Mouse (Mus musculus): ENCODE measurements at regions not wholly inside any gene's neighbourhood (a gene's known extent, or its start where the extent isn't known, plus 50 kb on each side); places are given as distances from the start of the nearest gene placed in this dataset.

DNA sequence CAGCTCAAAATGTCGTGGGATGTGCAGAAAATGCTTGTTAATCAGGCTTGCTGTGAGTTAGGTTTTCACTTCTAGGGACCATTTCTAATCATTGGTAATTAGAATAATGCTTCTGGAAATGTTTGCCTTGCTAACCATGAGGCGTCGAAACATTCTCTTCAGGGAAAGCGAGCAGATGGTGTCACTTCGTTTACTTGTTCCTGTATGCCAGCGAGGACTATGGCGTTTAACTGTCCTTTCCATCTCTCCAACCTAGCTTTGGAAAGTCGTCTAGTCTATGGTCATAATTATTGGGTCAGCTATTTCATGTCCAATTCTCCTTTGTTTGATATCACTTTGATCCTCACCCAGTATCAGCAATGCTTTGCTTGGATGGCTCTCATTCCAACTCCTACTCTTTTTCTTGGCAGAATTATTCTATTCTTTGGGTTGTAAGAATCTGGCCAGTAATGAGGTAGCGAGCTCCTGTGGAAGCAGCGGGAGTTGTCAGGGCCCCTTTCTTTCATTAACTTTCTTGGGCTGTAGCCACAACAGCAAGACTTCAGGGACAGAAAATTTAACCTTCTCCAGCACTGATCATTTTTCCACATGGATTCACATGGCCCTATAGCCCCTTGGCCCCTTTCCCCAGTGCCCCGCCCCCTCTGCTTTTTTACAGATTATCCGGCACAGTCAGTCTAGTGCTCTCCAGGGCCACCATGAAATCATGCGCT lies 374.0 kb upstream of the Plscr5 start:
- DNase-seq (ENCODE audit: low spot score): peak; percentile 2

DNA sequence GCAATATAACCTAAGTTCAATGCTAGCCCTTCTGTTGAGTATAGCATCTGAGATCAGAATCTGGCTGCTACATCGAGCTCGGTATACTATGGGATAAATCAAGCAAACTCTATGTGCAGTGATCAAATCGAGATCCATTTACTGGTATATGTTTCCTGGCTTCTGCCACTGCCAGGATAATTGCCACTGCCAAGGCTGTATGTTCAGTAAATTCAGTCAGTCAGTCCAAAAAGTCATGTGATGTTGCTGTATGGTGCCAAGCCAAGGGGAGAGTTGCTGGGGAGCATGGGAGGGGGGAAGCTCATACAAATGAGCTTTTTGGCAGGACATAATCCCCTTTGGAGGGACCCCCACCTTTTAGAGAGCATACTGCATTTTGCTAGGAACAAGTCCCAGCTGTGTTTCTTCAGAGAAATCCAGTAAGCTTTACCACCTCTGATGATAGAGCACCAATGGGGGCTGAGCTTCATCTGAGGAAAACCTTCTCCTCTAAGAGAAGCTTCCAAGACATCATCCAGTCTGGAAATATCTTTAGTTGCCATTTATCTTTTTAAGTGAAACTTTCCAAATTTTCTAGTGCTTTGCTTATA lies 389.3 kb upstream of the Plscr5 start:
- no peak for DNase-seq (ENCODE audit: low spot score)

DNA sequence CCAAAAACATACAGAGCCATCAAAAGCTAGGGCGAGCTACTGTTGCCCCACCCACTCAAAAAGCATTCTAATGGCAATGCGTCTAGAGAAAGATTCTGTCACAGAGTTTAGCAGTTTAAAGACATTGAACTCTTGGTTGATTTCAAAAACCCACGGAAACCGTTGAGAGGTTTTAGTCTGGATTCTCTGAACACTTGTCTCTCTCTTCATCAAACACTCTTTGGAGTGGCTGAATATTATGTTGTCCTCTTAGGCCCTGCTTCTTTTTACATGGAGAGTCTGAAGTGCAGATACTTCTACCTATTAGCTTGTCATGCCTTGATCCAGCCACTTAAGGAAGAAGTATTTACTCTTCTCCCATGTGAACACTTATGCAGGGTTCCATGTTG lies 393.9 kb upstream of the Plscr5 start:
- no peak for DNase-seq (ENCODE audit: low spot score)

DNA sequence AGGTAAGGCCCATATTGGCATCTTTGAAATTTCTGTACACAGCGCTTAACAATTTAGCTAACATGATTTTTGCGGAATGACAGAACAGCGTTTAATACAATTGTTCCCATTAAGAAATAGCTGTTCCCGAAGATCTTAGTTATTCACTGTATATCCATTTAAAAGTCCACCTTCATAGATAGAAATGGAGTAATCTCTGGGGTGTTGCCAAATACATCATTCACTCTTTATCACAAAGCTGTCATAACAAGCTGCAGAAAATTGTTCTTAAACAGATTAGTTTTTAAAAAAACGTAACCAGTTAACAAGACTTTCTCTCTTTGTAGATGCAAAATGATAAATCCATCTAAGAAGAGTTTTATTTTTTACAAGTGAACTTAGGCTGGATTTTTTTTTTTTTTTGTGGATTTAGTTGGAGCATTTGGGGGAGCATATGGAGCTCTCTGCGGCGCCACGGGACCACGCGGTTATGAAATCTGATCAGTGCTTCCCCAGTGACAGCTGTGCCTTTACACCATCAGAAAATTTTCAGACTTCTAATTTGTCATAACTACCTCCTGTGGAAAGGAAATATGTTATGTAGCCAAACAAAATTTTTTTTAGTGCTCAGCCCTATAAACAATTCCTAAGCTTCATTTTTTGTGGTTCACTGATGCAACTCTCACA lies 394.4 kb upstream of the Plscr5 start:
- DNase-seq (ENCODE audit: low spot score): no peak

DNA sequence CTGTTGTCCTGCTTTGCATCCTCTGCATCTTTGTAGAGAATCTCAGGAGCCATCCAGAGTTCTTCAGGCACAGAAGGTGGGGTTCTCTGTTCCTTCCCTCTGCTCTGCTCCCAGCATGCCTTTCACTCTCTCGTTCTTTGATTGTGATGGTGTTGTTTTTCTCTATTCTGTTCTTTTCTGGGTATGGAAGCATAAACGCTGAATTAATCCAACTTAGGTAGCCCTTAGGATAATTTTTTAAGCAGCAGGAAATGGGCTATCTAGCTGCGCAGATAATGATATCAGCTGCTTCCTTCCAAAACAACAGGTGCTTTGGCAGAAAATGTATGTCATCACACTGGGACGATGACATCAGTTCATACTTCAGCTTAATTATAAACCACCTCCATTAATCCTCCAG lies 395.8 kb upstream of the Plscr5 start:
- DNase-seq (ENCODE audit: low spot score): no peak

DNA sequence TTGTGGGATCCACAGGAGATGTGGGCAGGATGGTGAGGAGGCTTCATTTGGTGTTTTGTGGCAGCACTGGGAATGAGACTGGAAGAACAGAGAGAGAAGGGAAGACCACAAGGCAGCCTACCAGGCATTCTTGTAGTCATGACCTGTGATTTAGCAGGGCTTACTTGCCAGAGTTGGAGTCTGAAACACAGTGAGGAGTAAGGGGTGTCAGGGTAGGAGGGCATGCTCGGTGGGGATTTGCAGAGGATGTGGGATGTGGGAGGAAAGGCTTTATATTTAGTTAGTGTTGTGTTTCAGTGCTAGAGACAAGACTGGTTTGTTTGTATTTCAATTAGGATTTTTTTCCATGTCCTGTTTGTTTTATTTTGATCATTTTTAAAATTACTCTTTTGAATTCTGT lies 387.3 kb upstream of the Zic1 start:
- DNase-seq (ENCODE audit: low spot score): no peak

DNA sequence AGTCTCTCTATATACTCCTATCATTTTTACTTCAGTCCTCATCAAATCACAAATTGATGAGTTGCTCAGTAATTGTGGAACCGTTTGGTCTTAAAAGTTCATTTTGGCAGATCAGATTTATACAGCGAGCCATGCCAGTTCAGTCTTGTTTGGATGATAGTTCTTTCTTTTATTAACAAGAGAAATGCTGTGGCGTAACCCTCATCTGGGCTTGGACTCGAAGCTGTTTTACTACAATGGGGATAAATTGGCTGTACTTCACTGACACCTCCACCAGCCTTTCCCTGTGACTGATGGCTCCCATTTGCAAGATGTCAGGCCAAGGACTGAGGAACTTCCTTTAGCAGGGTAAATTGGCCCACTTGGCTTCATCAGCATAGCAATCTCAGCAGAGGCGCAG lies 345.5 kb upstream of the Zic1 start:
- DNase-seq (ENCODE audit: low spot score): no peak

DNA sequence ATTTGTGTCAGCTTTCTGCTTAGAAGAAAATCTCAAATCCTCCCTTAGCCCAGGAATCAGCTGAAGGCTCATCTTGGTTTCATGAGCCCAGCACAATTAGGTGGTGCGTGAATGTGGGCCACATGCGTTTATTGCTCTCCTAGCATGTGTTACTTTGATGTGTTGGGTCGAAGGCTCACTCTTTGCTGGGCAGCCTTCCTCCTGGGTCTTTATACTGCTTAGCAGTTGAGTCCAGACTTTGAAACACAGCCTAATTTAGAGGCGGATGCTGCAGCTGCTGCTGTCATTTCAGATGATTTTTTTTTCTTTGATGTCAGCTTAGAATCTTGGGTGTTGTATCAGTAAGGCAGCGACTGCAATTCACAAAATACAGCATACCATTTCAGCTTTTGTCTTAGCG lies 315.2 kb upstream of the Zic1 start:
- no peak for DNase-seq (ENCODE audit: low spot score)

DNA sequence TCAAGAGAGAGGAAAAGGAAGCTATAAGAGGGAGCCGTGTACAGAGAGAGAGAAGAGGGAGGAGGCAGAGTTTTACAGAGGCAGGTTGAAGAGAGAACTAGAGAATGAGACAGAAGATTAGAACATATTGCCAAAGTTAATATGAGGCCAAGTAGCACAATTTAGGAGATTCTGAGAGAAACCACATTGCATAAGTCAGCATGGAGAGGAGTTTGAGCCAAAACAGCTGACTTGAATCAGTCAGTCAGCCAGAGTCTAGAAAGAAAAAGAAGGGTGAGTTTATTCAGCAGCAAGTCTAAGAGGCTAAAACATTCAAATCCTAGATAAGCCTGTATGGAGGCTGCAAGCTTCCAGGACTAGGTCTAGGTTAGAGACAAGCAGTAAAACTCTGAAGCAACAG lies 301.1 kb upstream of the Zic1 start:
- no peak for DNase-seq (ENCODE audit: low spot score)

DNA sequence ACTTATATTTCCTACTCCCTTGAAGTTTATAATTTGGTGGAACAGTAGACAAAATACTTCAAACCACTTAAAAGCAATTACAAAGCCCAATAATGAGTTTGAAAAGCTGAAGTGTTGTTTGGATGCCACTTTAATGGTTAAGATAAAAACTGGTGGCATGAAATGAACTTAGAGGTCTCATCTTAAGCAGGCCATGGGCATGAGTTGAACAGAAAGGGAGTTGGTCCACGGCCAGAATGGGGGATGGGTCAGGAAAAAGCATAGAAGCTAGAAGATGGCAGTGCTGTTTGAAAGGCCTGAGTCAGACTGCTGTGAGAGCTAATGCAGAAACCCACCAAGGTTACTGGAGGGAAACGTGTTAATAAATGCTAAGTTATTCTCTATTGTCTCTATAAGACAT lies 294.5 kb upstream of the Zic1 start:
- no peak for DNase-seq (ENCODE audit: low spot score)

DNA sequence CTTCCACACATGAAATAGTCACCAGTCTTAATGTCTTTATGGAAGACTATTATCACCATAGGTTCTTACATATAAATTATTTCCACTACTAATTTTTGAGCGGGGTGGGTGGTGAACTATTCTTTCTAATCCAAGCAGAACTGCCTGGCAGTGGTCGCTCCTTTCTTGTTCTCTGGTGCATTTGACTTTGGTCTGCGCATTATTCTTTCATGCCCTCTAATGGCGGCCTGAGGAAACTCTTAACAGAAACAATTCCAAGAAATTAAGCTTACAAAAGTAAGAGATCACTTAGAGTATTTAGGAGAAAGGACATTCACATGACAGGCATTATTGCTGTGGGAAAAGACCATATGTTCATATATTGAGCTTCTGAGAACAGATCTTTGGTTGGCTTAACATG lies 288.5 kb upstream of the Zic1 start:
- no peak for DNase-seq (ENCODE audit: low spot score)

DNA sequence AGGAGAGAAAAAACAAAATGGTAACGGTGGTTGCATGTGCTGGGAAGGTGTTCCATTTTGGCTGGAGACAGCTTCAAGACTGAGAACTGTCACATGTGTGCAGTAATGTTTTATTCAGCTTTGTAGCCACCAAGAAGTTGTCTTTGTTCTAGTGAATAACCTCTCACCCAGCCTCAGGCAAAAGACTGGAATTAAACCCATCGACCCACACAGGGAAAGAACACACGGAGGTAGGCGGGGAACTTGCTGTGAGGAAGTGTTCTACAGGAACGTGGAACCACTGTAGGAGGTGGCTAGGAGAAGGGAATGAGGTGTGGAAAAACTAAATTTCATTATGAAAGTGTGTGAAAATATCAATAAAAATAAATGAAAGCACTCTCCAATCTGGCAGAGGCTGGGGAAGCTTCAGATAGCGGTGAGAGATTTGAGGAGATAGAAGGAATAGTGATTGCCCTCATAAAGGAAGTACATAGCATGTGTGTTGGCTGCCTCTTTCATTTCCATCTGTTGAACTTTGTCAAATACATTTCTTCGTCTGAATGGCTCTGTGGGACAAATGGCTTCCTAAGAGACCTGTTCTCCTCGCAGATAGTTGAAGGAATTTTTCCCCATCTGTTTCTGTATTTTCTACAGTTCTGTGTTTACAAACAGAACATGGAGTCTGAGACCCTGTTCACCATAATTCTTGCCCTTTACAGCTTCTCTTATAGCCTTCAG lies 286.9 kb upstream of the Zic1 start:
- DNase-seq (ENCODE audit: low spot score): no peak

DNA sequence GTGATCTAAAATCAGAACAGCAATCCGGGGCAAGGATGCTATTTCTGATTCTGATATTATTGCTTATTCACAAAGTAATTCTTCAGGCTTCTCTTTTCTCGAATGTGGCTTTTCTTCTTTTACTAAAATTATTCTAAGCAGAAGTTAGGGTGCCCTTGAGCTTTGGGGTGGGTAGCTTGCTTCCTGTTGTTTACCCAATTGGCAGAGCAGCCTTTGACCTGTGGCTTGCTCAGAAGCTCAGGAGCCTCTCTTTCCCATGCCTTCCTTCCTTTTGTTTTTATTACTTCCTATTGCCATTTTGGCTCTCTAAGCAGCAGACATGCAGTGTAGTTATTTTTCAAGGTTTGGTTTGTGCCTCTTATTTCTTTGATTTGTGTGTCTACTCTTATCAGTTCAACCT lies 244.8 kb upstream of the Zic1 start:
- no peak for DNase-seq (ENCODE audit: low spot score)

DNA sequence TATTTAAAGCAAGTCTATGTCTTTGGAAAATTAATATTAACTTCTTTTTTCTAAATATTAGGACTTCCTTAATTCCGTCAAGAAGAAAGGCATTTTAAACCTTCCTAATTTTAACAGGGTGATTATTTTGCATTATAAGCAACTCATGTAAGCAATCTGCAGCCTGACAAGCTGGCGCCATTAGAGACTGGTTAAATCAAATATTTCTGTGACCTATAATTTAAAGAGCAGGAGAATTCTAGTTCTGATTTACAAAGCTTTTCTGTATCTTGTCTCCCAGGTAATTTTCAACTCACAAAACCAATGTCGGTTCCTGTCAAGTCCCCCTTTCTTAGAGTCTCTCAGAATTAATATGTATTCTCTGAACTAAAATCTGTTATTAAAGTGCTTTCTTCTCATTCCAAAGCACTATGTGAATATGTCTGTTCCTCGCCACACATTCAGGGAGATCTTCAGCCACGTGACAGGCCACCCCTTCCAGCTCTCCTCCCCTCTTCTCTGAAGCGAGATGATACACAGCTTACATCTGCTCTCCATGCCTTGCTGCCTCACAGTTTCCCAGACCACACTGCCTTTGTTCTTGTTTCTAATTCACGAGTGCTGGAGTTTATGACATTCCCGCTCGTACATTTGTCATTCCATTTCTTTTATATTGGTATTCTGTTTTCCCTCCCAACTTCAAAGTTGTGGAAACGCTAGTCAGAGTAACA lies 244.0 kb upstream of the Zic1 start:
- DNase-seq (ENCODE audit: low spot score): no peak

DNA sequence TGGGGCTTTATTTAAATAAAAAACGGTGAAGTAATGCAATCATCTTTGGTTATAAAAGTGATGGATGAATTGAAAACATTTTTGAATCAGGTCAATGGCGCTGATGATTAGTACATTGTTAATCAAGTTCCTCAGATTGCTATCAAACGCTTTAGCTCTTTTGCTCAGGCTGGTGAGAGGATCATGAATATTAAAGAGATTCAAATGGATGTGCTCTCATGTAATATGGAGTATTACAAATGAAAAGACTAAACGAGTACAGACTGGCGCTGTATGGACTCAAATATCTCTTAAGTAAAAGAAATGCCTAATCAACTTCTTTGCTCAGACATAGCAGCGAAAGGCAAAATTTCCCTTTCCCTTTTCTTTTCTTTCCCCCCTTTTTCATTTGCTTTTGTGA lies 236.1 kb upstream of the Zic1 start:
- no peak for DNase-seq (ENCODE audit: low spot score)

DNA sequence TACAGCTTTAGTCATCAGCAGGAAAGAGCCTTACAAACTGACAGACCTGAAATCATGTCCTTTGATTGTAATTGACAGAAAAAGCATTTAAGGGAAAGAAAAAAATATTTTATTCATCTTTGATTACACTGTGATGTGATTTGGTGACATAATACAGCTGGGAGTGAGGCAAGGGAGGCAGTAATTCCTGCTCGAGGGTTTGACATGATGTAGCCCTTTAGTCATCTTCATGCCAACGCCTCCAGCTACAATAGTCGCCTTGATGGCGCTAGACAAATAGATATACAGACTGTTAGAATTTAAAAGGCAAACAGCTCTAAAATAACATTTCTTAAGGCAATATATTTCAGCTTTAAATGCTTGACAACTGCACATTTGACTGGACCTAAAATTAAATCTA lies 226.3 kb upstream of the Zic1 start:
- DNase-seq (ENCODE audit: low spot score): no peak

DNA sequence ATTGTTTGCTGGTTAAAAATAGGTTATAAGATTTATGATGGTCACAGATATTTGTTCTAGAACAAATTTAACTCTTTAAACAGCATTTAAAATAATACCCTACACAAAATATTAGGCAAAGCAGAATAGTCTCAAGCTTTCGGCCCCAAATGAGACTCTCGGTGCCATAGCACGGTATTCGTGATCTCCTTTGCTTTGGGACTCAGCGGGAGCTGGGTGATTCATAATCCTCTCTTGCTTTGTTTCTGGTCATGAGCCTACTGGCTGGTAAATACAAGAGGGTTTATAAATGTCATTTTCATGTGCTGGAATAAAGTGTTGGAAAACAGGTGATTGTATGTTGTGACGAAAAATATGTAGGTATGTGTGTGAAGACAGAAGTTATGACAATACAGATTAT lies 223.1 kb upstream of the Zic1 start:
- DNase-seq (ENCODE audit: low spot score): no peak

DNA sequence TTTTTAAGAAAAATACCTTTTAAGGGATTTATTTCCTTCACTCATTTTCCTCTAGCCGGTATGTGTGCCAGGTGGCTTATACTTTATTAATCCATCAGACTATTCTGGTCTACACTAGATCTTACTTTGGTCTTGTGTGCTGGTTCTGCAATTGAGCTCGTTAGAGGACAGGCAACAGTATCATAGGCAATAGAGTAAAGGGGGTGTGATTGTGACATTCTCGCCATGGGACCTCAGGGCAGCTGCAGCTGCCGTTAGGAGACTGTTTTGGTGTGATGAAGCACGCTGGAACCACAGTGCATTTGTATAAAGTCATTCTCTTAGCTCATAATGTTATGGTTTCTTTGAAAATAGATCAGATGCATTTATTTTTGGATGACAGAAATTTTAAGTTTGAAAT lies 222.3 kb upstream of the Zic1 start:
- no peak for DNase-seq (ENCODE audit: low spot score)

DNA sequence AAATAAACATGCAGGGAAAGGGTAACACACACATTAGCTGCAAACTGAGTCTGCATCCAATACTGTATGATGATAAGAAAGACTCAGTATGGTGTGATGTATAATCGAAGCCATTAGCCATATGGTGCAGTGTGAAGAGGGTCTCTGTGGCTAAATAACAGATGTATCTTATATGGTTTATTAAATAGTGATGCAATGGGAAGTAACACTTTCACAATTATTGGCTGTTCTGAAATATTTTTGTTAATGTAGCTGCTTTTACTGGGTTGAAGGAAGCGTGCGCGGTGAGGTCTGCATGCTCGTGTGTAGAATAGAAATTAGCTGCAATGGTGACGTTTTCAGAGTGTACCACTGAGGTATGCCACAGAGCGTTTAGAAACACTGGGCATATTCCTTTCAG lies 221.7 kb upstream of the Zic1 start:
- DNase-seq (ENCODE audit: low spot score): no peak

DNA sequence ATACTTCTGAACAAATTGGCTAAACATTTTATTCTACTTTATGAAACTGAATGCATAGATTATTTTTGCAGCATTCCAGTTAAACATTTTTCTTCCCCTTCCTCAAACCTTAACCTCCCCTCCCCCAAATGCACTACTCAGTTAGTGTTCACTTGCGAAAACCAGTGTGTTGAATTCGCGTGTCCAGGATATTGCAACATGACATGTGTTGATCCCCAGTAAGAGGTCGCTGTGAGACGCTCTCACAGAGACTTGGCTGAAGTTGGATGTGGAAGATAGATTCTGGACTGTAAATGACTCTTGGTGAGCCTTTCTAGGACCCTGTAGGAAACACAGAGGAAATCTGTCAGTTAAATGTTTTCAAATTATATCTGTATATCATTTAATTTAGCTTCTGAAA lies 221.0 kb upstream of the Zic1 start:
- DNase-seq (ENCODE audit: low spot score): no peak

DNA sequence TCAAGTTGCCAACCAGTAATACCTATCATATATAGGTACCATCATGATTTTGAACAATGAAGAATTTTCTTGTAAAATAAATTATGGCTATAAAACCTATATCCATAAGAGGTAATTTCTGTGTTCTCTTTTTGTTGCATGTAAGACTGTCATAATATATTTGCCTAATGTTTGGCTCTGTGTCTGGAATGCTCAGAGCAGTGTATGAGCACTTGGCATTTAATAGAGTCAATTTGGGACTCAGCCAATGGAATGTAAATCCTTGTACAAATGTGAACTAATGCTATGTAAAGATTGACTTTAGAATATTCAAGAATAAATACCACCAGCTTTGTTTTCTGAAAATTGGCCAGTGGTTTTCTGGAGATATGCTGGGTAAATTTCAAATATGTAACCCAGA lies 208.5 kb upstream of the Zic1 start:
- no peak for DNase-seq (ENCODE audit: low spot score)

DNA sequence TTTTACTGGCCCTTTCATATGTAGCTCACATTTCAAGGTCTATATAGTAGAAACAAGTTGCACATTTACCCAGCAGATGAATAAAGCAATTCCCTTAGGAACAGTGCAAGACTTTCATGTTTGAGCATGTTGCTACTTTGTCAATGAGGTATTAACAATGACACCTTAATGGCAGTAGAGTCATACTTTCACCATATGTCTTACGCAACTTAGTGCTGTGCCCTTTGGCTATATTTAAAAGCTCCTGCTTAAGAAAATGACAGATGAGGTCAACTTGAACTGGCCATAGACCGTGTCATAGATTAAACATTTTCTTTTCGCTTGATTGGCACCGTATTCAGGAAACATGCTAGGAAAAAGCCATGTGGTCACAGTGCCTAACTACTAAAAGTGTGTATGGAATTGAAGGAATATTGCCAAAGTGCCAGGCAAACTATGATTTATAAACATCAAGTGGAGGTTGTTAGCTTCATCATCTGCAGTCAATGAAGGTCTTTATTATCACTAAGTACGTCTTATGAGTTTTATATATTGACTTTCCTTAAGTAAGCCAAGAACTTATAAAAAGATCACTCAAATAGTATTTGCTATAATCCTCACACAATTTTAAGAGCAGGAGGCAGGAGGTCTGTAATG lies 200.5 kb upstream of the Zic1 start:
- DNase-seq (ENCODE audit: low spot score): no peak

Data from ovary, postnatal 36 days (tissue).